Mouse (Mus musculus): Measurements from ENCODE around the gene Tmem107.

Gene Tmem107

DNA sequence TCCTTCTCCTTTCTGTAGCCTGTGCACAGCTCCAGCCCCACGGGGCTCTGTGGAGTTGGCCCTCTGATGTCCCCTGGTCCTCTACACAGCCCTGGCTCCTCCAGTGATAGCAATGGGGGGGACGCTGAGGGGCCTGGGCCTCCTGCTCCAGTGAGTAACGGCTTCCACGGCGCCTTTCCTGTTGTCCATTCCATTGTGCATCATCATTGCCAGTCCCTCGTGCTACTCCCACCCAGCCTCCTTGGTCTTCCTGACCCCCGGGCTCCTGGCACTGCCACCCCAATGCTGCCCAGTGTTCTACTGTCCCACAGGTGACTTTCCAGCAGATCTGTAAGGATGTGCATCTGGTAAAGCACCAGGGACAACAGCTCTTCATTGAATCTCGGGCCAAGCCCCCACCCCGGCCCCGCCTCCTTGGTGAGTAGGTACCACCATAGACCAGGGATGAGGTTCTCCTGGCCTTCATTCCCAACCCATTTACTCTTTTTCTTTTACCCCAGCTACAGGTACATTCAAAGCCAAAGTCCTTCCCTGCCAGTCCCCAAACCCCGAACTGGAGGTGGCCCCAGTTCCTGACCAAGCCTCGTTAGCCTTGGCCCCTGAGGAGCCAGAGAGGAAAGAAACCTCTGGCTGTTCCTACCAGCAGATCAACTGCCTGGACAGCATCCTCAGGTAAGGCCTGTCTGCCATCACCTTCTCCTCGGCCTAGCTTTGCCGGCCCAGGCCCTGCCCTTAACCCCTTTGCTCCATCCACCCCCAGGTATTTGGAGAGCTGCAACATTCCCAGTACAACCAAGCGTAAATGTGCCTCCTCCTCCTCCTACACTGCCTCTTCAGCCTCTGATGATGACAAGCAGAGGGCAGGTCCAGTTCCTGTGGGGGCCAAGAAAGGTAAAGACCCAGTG, 33.2 kb downstream of the Tmem107 start:
- in situ Hi-C loops (cut with MboI, MseI), result loop anchor here (25.0 kb wide), 1 partner anchor 909 kb away; the partner anchor contains the start of genes Acadvl, Dlg4 and Dvl2

DNA sequence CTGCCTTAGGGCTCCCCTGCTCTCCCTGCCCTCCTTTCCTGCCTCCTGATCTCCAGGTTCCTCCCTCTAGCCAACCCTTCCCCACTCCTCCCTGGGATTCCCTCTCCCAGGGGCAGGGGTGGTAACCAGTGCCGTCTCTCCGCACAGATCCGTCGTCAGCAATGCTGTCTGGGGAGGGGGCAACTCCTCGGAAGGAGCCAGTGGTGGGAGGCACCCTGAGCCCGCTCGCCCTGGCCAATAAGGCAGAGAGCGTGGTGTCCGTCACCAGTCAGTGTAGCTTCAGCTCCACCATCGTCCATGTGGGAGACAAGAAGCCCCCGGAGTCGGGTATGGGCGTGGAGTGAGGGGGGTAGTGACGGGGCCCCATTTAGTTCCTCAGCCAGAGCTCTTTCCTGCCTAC, 33.9 kb downstream of the Tmem107 start:
- in situ Hi-C loops (cut with MboI, MseI), result loop anchor here (25.0 kb wide), 1 partner anchor 908 kb away; the partner anchor contains the start of genes Acadvl, Dlg4 and Dvl2

DNA sequence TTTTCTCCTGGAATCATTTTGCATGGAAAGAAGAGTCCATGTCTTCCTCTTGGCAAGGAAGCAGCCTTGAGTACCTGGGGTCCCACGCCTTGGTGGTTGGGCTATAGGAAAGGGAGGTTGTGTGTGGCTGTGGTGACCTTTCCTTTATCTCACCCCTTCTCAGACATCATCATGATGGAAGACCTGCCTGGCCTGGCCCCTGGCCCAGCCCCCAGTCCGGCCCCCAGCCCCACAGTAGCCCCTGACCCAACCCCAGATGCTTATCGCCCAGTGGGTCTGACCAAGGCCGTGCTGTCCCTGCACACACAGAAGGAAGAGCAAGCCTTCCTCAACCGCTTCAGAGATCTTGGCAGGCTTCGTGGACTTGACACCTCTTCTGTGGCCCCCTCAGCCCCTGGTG, 34.6 kb downstream of the Tmem107 start:
- in situ Hi-C loops (cut with MboI, MseI), result loop anchor here (25.0 kb wide), 1 partner anchor 907 kb away; the partner anchor contains the start of genes Acadvl, Dlg4 and Dvl2

DNA sequence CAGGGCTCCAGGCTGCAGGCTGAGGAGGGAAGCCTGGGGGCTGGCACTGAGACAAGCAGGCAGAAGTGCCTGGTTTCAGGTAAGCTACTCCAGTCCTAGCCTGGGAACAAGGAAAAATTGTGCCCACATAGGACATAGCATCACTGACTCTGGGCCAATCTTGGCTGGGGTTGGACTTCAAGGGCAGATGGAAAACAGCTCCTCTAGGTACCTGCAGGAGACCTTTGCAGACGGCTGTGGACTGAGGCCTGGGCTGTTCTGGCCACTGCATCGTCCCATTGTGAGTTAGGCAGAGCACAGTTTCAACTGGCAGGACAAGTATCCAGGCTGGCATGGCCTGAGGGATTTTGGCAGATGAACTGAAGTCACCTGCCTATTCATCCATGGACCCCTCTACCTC, 35.2 kb downstream of the Tmem107 start:
- in situ Hi-C loops (cut with MboI, MseI), result loop anchor here (25.0 kb wide), 1 partner anchor 907 kb away; the partner anchor contains the start of genes Acadvl, Dlg4 and Dvl2

DNA sequence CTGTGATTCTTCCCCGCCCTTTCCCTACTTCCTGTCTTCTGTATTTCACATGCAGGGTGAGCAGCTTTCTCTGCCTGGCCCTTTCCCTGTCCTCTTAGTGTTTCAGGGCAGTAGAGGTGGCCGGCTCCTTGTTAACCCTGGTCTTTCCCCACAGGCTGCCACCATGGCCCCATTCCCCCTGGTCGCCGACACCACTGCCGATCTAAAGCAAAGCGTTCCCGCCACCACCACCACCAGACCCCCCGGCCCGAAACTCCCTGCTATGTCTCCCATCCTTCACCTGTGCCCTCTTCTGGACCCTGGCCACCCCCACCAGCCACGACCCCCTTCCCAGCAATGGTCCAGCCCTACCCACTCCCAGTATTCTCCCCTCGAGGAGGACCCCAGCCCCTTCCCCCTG, 35.7 kb downstream of the Tmem107 start:
- in situ Hi-C loops (cut with MboI, MseI), result loop anchor here (25.0 kb wide), 1 partner anchor 906 kb away; the partner anchor contains the start of genes Acadvl, Dlg4 and Dvl2

DNA sequence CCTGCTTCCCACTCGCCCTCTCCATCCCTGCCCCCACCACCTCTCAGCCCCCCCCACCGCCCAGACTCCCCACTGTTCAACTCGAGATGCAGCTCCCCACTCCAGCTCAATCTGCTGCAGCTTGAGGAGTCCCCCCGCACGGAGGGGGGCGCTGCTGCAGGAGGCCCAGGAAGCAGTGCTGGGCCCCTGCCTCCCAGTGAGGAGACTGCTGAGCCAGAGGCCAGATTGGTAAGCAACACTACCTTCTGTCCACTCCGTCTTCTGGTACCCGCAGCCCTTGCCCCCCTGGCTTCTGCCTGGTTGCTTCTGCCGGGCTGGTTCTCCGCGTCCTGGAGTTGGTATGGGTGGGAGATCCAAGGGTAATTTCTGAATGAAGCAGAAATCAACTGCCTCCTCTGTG, 36.2 kb downstream of the Tmem107 start:
- in situ Hi-C loops (cut with MboI, MseI), result loop anchor here (25.0 kb wide), 1 partner anchor 905 kb away; the partner anchor contains the start of genes Acadvl, Dlg4 and Dvl2

DNA sequence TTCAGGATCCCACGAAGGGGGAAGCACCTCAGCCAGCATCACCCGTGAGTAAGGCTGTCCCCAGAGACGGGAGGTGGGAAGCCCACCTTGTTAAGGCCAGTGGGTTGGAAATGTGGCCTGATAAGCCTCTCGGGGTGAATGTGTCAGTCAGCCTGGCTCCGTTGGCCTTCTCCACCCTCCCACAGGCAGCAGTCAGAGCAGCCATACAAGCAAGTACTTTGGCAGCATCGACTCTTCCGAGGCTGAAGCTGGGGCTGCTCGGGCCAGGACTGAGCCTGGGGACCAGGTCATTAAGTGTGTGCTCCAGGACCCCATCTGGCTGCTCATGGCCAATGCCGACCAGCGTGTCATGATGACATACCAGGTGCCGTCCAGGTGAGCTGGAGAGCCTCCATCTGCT, 37.1 kb downstream of the Tmem107 start:
- in situ Hi-C loops (cut with MboI, MseI), result loop anchor here (25.0 kb wide), 1 partner anchor 905 kb away; the partner anchor contains the start of genes Acadvl, Dlg4 and Dvl2

DNA sequence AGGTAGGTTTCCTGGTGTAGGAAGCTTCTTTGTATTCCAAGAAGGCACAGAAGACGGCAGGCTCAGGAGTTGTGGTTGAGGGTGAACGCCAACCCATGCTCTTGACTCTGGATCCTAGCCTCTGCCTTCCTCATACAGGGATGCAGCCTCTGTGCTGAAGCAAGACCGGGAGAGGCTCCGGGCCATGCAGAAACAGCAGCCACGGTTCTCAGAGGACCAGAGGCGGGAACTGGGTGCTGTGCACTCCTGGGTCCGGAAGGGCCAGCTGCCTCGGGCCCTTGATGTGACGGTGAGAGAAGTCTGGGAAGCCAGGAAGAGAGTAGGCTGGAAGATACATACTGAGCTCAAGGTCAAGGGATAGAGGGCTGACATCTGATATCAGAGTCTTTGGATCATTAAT, 37.6 kb downstream of the Tmem107 start:
- in situ Hi-C loops (cut with MboI, MseI), result loop anchor here (25.0 kb wide), 1 partner anchor 904 kb away; the partner anchor contains the start of genes Acadvl, Dlg4 and Dvl2

DNA sequence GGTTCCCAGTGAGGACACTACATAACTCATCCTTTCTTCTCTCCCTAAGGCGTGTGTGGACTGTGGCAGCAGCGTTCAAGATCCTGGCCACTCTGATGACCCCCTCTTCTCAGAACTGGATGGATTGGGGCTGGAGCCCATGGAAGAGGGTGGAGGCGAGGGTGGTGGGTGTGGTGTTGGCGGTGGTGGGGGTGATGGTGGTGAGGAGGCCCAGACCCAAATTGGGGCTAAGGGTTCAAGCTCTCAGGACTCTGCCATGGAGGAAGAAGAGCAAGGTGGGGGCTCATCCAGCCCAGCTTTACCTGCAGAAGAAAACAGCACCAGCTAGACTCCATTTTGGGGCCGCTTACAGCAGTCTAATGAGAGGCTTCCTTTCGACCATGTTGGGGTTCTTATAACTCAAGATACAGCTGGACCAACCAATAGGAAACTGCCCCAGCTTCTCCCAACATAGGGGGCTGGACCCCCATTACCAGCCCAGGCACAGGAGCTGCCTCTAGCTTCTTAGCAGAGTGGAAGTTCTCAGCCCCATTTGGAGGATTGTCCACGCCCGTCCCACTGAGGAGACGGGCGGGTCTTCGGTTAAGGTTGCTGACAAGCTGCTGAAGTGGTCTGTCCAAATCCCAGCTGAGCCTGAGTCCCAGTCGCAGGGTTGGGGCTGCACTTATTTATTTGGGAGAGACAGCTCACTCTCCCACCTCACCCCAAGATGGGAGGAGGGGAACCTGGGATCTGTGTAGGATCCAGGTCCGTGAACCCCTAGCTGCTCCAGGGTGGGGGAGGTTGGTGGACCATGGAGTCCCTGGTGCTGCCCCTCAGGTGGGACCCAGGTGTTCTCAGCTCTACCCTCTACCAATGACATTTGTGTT, 38.7 kb downstream of the Tmem107 start:
- in situ Hi-C loops (cut with MboI, MseI), result loop anchor here (25.0 kb wide), 1 partner anchor 903 kb away; the partner anchor contains the start of genes Acadvl, Dlg4 and Dvl2

DNA sequence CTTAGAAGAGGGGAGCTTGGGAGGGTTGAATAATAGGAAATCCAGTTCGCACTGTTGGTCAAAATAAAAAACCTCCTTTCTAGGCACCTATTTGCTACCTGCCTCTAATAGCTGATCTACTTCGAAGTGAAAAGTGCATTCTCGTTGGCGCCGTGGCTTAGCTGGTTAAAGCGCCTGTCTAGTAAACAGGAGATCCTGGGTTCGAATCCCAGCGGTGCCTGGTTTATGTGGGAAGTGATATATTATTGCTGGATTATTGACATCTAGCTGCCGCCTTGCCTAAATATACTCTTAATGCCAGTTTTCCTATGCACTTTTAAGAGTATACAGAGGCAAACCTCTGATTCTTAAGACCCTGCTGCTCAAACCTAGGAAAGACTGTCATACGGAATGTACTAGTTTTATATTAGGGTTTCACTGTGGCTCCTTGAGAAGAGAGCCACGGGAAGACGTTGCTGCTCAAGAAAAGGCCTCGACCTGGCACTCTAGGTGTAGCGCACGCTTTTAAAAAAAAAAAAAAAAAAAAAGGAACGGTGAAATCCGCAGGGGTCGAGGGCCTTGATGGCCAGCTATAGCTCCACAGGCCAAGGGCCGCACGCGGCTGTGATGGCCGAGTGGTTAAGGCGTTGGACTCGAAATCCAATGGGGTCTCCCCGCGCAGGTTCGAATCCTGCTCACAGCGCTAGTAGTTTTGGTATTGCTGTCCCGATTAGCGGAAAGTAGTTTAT, 39.9 kb downstream of the Tmem107 start:
- in situ Hi-C loops (cut with MboI, MseI), result loop anchor here (25.0 kb wide), 1 partner anchor 902 kb away; the partner anchor contains the start of genes Acadvl, Dlg4 and Dvl2

DNA sequence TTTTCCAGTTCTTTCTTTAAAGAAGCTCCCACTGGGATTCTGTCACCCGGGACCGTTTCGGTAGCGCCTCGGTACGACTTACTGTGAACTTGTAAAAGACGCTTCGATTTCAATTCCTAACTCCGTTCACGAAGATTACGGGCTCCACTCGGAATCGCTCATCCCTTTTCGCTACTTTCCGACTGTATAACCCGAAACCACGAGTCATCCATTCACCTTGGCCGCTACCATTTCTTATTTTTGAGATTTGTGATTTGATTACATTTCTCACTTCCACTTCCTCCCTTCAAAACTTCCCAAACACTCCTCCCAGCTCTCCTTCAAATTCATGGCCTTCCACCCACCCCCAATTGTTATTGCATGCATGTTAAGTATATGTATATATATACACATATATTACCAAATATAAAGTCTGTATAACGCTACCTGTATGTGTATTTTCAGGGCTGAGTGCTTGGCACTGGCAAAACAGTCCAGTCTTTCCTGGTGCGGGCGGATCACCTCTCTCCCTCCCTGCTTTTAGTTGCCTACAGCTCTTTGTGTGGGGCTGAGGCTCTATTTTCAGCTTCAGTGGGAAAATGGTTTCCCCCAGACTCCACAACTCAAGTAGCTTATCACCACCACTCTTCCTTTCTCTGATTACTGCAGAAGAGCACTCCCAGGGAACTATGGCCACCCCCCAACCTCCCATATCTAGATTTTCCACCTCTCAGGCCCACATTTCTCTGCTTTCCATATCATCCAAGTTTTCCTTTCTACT, 40.6 kb downstream of the Tmem107 start:
- in situ Hi-C loops (cut with MboI, MseI), result loop anchor here (25.0 kb wide), 1 partner anchor 901 kb away; the partner anchor contains the start of genes Acadvl, Dlg4 and Dvl2

DNA sequence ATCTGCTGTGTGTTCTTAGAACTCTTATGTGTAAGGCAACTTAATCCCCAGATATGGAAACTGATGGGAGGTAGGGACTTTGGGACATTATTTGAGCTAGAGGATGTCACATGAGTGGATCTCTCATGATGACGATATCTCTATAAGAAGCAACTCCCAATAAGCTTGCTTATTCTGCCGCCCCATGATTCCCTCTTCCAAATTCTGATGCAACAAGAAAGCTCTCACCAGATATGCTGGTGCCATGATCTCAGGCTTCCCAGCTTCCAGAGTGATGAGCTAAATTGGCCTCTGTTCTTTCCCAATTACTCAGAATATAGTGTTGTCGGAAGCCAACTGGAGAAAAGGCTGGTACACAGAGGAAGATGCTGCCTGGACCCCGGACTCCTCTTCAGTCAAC, 41.3 kb downstream of the Tmem107 start:
- in situ Hi-C loops (cut with MboI, MseI), result loop anchor here (25.0 kb wide), 1 partner anchor 900 kb away; the partner anchor contains the start of genes Acadvl, Dlg4 and Dvl2

DNA sequence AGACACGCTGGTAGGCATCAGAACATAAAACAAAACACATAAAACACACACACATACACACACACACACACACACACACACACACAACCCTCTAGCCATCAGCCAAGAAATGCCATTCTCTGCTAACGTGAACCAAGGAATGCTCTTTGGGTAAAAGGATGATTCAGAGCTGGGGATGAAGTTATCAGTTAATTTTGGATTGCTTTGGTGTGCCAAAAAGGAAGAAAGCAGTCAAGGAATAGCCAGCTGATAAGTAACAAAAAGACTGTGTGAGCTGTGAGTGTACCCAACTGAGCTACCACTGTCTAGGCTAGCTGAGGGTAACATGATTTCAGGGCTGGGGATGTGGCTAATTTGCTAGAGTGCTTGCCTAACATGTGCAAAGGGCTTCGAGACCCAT, 43.4 kb downstream of the Tmem107 start:
- in situ Hi-C loops (cut with MboI, MseI), result loop anchor here (25.0 kb wide), 1 partner anchor 898 kb away; the partner anchor contains the start of genes Acadvl, Dlg4 and Dvl2

DNA sequence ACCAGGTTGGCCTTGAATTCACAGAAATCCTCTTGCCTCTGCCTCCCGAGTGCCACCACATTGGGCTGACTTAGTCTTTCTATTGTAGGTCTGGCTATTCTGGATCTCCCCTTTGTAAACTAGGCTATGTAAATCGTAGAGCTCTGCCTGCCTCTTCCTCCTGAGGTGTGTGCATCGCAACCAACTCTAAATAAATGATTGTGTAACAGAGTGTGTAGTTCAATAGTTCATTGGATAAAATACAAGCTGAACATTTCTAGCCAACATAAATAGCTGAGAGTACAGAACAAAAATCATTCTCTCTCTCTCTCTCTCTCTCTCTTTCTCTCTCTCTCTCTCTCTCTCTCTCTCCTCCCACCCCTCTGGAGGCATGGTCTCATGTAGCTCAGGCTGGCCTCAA, 44.0 kb downstream of the Tmem107 start:
- in situ Hi-C loops (cut with MboI, MseI), result loop anchor here (25.0 kb wide), 1 partner anchor 898 kb away; the partner anchor contains the start of genes Acadvl, Dlg4 and Dvl2

DNA sequence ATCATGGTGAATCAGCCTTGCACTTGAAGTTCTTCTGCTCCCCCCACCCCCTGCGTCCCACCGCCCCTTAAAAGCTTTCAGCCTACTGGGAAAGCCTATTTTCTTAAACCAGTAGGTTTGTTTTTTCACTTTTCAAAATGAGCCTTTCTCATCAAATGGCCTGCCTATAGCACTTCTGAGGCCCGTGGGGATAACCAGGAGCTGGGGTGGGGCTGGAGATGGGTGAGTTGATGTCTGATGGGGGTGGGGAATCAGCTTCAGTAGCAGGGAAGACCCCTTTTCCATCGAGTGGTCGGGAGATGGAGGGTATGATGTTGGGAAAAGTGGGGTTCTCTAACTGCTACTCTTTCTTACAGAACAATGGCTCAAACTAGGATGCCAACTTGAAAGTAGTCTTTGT, 46.2 kb downstream of the Tmem107 start:
- in situ Hi-C loops (cut with MboI, MseI), result loop anchor here (25.0 kb wide), 1 partner anchor 895 kb away; the partner anchor contains the start of genes Acadvl, Dlg4 and Dvl2

DNA sequence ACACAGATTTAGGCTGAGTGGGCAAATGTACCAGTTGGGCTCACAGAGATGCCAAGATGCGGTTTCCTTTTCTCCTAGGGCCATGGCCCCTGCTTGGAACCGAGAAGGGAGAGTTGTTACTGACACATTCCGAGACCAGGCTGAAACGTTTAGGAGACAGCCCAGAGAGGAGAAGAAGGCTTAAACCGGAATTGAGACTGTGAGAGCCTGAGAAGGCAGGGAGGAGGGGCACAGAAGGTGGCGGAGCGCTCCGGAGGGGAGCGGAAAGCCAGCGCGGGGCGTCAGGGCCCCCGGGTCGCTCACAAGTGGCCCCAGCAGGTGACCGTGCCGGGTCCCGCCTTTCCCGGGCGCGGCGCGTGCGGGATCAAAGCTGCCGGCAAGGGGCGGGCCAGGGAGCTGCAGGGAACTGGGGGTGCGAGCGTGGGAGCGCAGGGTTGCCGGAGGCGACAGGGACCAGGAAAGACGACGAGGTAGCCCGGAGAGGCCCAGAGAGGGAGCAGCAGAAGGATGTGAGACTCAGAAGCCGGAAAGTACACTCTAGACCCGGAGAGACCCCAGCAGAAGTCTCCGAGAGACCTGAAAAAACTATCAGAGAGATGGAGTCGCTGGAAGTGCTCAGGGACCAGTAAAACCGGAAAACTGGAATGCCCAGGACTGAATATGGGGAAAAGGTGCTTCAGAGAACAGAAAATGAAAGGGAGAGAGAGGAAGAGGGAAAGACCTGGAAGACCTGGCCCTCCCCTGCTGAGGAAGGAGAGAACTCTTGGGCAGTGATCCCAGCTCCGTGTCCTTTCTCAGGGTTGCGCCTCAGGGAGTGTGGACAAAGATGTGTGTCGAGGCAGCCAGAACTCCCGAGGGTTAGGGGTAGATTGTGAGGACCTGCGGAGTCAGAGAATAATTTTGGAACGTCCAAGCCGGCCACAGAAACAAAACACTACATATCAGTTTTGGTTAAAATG, 47.4 kb downstream of the Tmem107 start:
- in situ Hi-C loops (cut with MboI, MseI), result loop anchor here (25.0 kb wide), 1 partner anchor 894 kb away; the partner anchor contains the start of genes Acadvl, Dlg4 and Dvl2

DNA sequence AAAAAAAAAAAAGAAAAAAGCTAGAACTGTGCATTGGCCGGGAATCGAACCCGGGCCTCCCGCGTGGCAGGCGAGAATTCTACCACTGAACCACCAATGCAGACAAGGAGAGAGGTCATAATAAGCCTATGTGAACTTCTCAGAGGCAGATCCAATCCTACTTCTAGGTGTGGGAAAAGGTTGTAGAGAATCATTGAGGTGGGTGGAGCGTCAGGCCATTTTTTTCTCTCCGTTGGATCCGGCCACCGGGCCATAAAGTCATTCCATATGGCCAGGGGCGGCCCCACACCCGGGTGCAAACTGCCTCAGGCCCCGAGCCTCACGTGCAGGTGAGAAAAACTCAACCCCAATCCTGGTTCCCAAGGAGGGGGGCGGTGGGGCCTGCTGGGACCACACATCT, 48.2 kb downstream of the Tmem107 start:
- in situ Hi-C loops (cut with MboI, MseI), result loop anchor here (25.0 kb wide), 1 partner anchor 894 kb away; the partner anchor contains the start of genes Acadvl, Dlg4 and Dvl2

Measured in T-helper 2 cell (primary cell).